Comparison of ENCODE assay signal across 26 mouse cellular contexts in the genomic region with DNA sequence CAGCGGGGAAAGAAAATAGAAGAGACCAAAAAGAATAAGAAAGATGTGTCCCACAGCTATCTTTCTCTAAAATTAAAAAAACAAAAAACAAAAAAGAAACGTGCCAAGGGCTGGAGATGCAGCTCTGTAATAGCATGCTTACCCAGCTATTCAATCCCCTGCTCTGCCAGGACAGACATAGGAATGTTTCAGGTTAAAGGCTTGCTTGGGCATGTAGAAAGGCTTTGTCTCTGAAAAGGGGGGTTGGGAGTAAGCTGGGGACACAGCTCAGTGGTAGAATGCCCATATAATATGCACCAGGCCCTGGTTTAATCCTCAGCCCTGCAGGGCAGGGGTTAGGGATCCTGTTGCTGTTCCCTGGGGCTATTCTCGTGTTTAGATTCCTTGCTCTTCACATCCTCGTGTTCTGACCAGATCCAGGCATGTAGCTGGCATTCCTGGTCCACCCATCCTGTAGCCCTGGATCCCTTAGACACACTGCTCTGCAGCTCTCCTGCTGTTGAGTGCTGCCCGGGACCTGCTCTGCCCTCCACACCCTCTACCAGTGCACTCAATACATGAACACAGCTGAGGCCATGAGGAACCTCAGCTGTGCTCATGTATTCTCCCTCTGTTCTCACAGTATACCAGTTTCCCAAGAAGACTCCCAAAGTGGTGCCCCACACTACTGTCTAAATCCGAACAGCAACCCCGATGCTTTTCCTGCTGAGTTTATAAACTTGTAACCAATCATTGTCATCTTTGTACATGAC. TPM values are rescaled to one million over a fixed set of nuclear protein-coding genes. Genes with fewer than 3 reads are reported as not detected.
DNase-seq lines count a peak whose midpoint lies in the region; ATAC-seq and TF ChIP-seq lines count a peak whose summit lies in the region.
"Had no signal": no experiment of that assay in that cellular context is flagged by ENCODE, and none has a peak within 500 bp of the region (broad histone marks: within the 10 kb centered on the region; RNA-seq: fewer than 3 reads in every experiment).

No protein-coding gene starts in this region.

- H3K36me3 ChIP-seq in forebrain, embryonic 13.5 days (ENCODE audit: poor library complexity, severe bottlenecking): peaks cover 85% of the 10 kb centered on the region
- H3K36me3 ChIP-seq in forebrain, postnatal 0 days (ENCODE audit: insufficient read depth): peaks cover 70% of the 10 kb centered on the region
- H3K36me3 ChIP-seq in embryonic facial prominence, embryonic 14.5 days (ENCODE audit: control insufficient read depth, insufficient read depth, low read length): peaks cover 96% of the 10 kb centered on the region

- ATAC-seq in forebrain, embryonic 13.5 days: no peak
- no peak for ATAC-seq in forebrain, postnatal 0 days
- peak; percentile 64 for ATAC-seq in Patski
- peak; percentile 82; the same call in 1 of the 2 replicates for ATAC-seq in embryonic facial prominence, embryonic 14.5 days (ENCODE audit: low read depth)
- ATAC-seq: CD4-positive, CD25-positive, alpha-beta regulatory T cell, adult 4 months; intestine, embryonic 15.5 days; midbrain, embryonic 15.5 days had no signal

- no peak overlapping the region for H3K4me3 ChIP-seq in forebrain, embryonic 13.5 days
- no peak overlapping the region for H3K4me3 ChIP-seq in forebrain, postnatal 0 days (ENCODE audit: low read depth, low read length)
- no peak overlapping the region for H3K4me3 ChIP-seq in embryonic facial prominence, embryonic 14.5 days (ENCODE audit: low read depth, low read length)
- H3K4me3 ChIP-seq: embryonic facial prominence, embryonic 12.5 days; gastrocnemius, adult 2 months; heart, embryonic 10.5 days; hindbrain, embryonic 15.5 days; intestine, embryonic 15.5 days; limb, embryonic 13.5 days; midbrain, embryonic 15.5 days; myocyte; neural tube, embryonic 13.5 days; stomach, embryonic 15.5 days had no signal

- DNase-seq in forebrain, postnatal 0 days: no peak
- DNase-seq in Patski (ENCODE audit: low read depth, low spot score): no peak
- peak; percentile 45 for DNase-seq in embryonic facial prominence, embryonic 14.5 days (ENCODE audit: low spot score)
- DNase-seq in mesoderm, embryonic 11.5 days (ENCODE audit: low read depth, low spot score): peak; percentile 2
- DNase-seq in urinary bladder, postnatal 25 days (ENCODE audit: low spot score): no peak
- DNase-seq in thymus, postnatal 4 days: no peak
- DNase-seq in cerebellum, postnatal 10 days: no peak
- DNase-seq: adrenal gland, postnatal 14 days; cerebellum, adult 9-10 months; gastrocnemius, adult 2 months; kidney, adult 8-10 months; kidney, postnatal 10 days; lung, embryonic 14.5 days had no signal

- no peak overlapping the region for H3K4me2 ChIP-seq in forebrain, embryonic 13.5 days
- H3K4me2 ChIP-seq in forebrain, postnatal 0 days (ENCODE audit: low read depth): no peak overlapping the region
- H3K4me2 ChIP-seq in embryonic facial prominence, embryonic 14.5 days (ENCODE audit: low read depth, low read length): no peak overlapping the region
- H3K4me2 ChIP-seq: embryonic facial prominence, embryonic 12.5 days; hindbrain, embryonic 15.5 days; intestine, embryonic 15.5 days; limb, embryonic 13.5 days; lung, embryonic 14.5 days; midbrain, embryonic 15.5 days; neural tube, embryonic 13.5 days; stomach, embryonic 15.5 days had no signal

- 85% methylated on average over 7 of the region's 7 CpGs for WGBS in forebrain, embryonic 13.5 days
- 83% methylated on average over 7 of the region's 7 CpGs for WGBS in forebrain, postnatal 0 days
- 74% methylated on average over 7 of the region's 7 CpGs for WGBS in embryonic facial prominence, embryonic 14.5 days

- no peak overlapping the region for H3K9ac ChIP-seq in forebrain, embryonic 13.5 days
- H3K9ac ChIP-seq in forebrain, postnatal 0 days: no peak overlapping the region
- no peak overlapping the region for H3K9ac ChIP-seq in embryonic facial prominence, embryonic 14.5 days (ENCODE audit: low read depth, low read length)
- H3K9ac ChIP-seq: embryonic facial prominence, embryonic 12.5 days; hindbrain, embryonic 15.5 days; intestine, embryonic 15.5 days; limb, embryonic 13.5 days; liver, embryonic 14.5 days; lung, embryonic 14.5 days; midbrain, embryonic 15.5 days; neural tube, embryonic 13.5 days; stomach, embryonic 15.5 days had no signal

- H3K27ac ChIP-seq in forebrain, embryonic 13.5 days: peak overlapping the region; percentile 6; the same call in 1 of the 2 replicates
- no peak overlapping the region for H3K27ac ChIP-seq in forebrain, postnatal 0 days (ENCODE audit: low read depth, low read length)
- H3K27ac ChIP-seq in embryonic facial prominence, embryonic 14.5 days (replicated peaks; ENCODE audit: low read depth, low read length): no peak overlapping the region
- H3K27ac ChIP-seq: embryonic facial prominence, embryonic 12.5 days; gastrocnemius, adult 2 months; heart, embryonic 10.5 days; hindbrain, embryonic 15.5 days; intestine, embryonic 15.5 days; limb, embryonic 13.5 days; liver, embryonic 14.5 days; midbrain, embryonic 15.5 days; neural tube, embryonic 13.5 days; stomach, embryonic 15.5 days had no signal

- H3K9me3 ChIP-seq in forebrain, embryonic 13.5 days (replicated peaks): peaks cover 9% of the 10 kb centered on the region
- H3K9me3 ChIP-seq in forebrain, postnatal 0 days (ENCODE audit: low read length): peaks cover 10% of the 10 kb centered on the region; the same call in 1 of the 2 replicates
- H3K9me3 ChIP-seq in embryonic facial prominence, embryonic 14.5 days (ENCODE audit: control insufficient read depth, low read length): no peaks in the 10 kb centered on the region
- H3K9me3 ChIP-seq: G1E; heart, embryonic 10.5 days; hindbrain, embryonic 15.5 days; intestine, embryonic 15.5 days; stomach, embryonic 15.5 days had no signal

- no peaks in the 10 kb centered on the region for H3K27me3 ChIP-seq in forebrain, embryonic 13.5 days
- no peaks in the 10 kb centered on the region for H3K27me3 ChIP-seq in forebrain, postnatal 0 days (ENCODE audit: insufficient read depth, low read length)
- no peaks in the 10 kb centered on the region for H3K27me3 ChIP-seq in Patski
- no peaks in the 10 kb centered on the region for H3K27me3 ChIP-seq in embryonic facial prominence, embryonic 14.5 days (replicated peaks; ENCODE audit: control insufficient read depth, insufficient read depth, low read length)
- H3K27me3 ChIP-seq: embryonic facial prominence, embryonic 12.5 days; hindbrain, embryonic 15.5 days; intestine, embryonic 15.5 days; limb, embryonic 13.5 days; midbrain, embryonic 15.5 days; neural tube, embryonic 13.5 days; stomach, embryonic 15.5 days had no signal

- no peaks in the 10 kb centered on the region for H3K4me1 ChIP-seq in forebrain, embryonic 13.5 days
- H3K4me1 ChIP-seq in forebrain, postnatal 0 days (ENCODE audit: insufficient read depth): no peaks in the 10 kb centered on the region
- no peaks in the 10 kb centered on the region for H3K4me1 ChIP-seq in embryonic facial prominence, embryonic 14.5 days (ENCODE audit: control insufficient read depth, insufficient read depth, low read length)
- H3K4me1 ChIP-seq: embryonic facial prominence, embryonic 12.5 days; heart, embryonic 10.5 days; hindbrain, embryonic 15.5 days; intestine, embryonic 15.5 days; limb, embryonic 13.5 days; midbrain, embryonic 15.5 days; neural tube, embryonic 13.5 days; stomach, embryonic 15.5 days had no signal

- CTCF ChIA-PET in Patski (lab: Charles Lee): no interaction called here

- POLR2A ChIA-PET in Patski (lab: Charles Lee): interaction anchor here (0.8 kb wide), 1 partner anchor 18 kb away, joined by 3 read pairs; no protein-coding TSS in a partner anchor

- TF ChIP-seq CTCF in forebrain, postnatal 0 days (IDR thresholded peaks at IDR 0.05; ENCODE audit: low read depth): no peak
- no peak for TF ChIP-seq CTCF in Patski (IDR thresholded peaks at IDR 0.05)

- in situ Hi-C loops in Patski (cut with MboI; ENCODE audit: low pct_unique_long_range_greater_than_20kb): no loop called here

RNA-seq across cellular contexts. Expression of gene Pdcd6ip, which starts 37.8 kb away (rescaled TPM):
- 38.7 and 45.6 TPM in 2 replicates for polyA plus RNA-seq in forebrain, embryonic 13.5 days (2015; fragmentation: Nextera tagmentation; extraction: Ambion mirVana)
- total RNA-seq in forebrain, postnatal 0 days (2014; rRNA removed): 20.7 and 34.7 TPM in 2 replicates
- 28.8 and 29.3 TPM in 2 replicates for polyA plus RNA-seq in forebrain, postnatal 0 days (2015; fragmentation: Nextera tagmentation; extraction: Ambion mirVana)
- polyA plus RNA-seq in Patski (2021): 186 TPM
- 68.5 and 72.4 TPM in 2 replicates for polyA plus RNA-seq in embryonic facial prominence, embryonic 14.5 days (2014; fragmentation: Nextera tagmentation; extraction: Ambion mirVana)

Comparison
In these comparisons a context has a peak if more than half of its experiments do, and no peak if none do; other contexts are left out.
1. ATAC-seq: peak in Patski (single experiment) and embryonic facial prominence, embryonic 14.5 days (single experiment); none in forebrain, embryonic 13.5 days (single experiment) and forebrain, postnatal 0 days (single experiment).
2. DNase-seq: peak in embryonic facial prominence, embryonic 14.5 days (single experiment) and mesoderm, embryonic 11.5 days (single experiment); none in forebrain, postnatal 0 days (single experiment), Patski (single experiment), urinary bladder, postnatal 25 days (single experiment), thymus, postnatal 4 days (single experiment) and cerebellum, postnatal 10 days (0 of 2).